Mouse (Mus musculus): ENCODE measurements around the gene Gm21650.
"Not testable (repeated sequence)": the region's sequence is repeated elsewhere in the genome, so short reads cannot be mapped to it uniquely, and the experiment has no call there.

Gene Gm21650

DNA sequence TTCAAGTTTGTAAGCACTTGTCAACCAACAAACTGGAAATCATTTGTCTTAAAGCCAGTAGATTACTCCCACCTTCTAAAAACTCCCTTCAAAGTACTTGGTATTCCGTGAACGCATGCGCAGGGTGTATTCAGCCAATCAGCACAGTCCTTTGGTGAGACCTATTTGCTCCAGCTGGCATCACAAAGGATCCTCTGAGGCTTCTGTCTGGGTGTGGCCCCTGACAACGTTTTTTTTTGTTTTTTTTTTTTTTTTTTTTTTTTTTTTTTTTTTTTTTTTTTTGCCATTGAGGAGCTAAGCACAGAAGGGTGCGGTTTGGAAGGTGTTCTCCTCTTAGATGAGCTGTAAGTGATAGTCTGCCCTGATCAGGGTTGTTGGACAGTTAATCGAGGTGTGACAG is at the start of gene Gm21650:
Gm21650 (plus strand) TSS at position 301 of the 400 bp plus-strand sequence.
- not testable (repeated sequence) for H3K27me3 ChIP-seq (ENCODE audit: control insufficient read depth, insufficient read depth, low read length, poor library complexity, severe bottlenecking); DNase-seq (ENCODE audit: low read depth, low spot score); H3K36me3 ChIP-seq (ENCODE audit: control insufficient read depth, insufficient read depth, low read length, poor library complexity, severe bottlenecking)

Data from splenic B cell, adult 2 months (primary cell).